Mouse (Mus musculus) liver, embryonic 14.5 days (tissue): ENCODE measurements at regions not wholly inside any gene's neighbourhood (a gene's known extent, or its start where the extent isn't known, plus 50 kb on each side); places are given as distances from the start of the nearest gene placed in this dataset.

Source experiments
- ATAC-seq: fragments of 200-750 bp; cut with Nextera tagmentation; 2 replicates; pipeline ENCODE4 v1.8.0; 2017; ENCODE audit warnings: moderate number of reproducible peaks, mild to moderate bottlenecking, moderate library complexity; ENCODE audit not compliant: insufficient read depth
- DNase-seq, 3 experiments: peaks; one replicate each; pipeline ENCODE4 v3.0.0-alpha.2; 2012 to 2013; ENCODE audit warnings: low read depth in 3 of 3, low spot score in 3 of 3
- H3K27ac ChIP-seq: fragments of 300-500 bp; sonication (generic); 2 replicates; pipeline ENCODE4 v1.5.1; 2014; ENCODE audit warnings: moderate library complexity, mild to moderate bottlenecking, control low read depth, inconsistent platforms
- H3K27me3 ChIP-seq: fragments of 300-500 bp; sonication (generic); 2 replicates; pipeline ENCODE4 v1.6.1; 2014; ENCODE audit warnings: mild to moderate bottlenecking, low read length, moderate library complexity; ENCODE audit not compliant: control insufficient read depth, insufficient read depth
- H3K36me3 ChIP-seq: fragments of 300-500 bp; sonication (generic); replicated peaks from 2 replicates; pipeline ENCODE4 v1.6.1; 2014; ENCODE audit warnings: low read depth; ENCODE audit not compliant: control insufficient read depth, insufficient read depth
- H3K4me1 ChIP-seq, 2 experiments: fragments of 200-500 bp in 1 of 2; fragments of 300-500 bp in 1 of 2; sonication (generic) in 1 of 2; replicated peaks; 2 replicates each; pipeline ENCODE4 v1.6.1; 2012 to 2014; ENCODE audit warnings: antibody characterized with exemption in 1 of 2, inconsistent platforms in 1 of 2, low read length in 1 of 2; ENCODE audit not compliant: control insufficient read depth in 2 of 2, insufficient read depth in 2 of 2
- H3K4me2 ChIP-seq: fragments of 300-500 bp; sonication (generic); 2 replicates; pipeline ENCODE4 v1.6.1; 2014; ENCODE audit warnings: low read depth, mild to moderate bottlenecking, control low read depth, moderate library complexity
- H3K4me3 ChIP-seq, 2 experiments: fragments of 200-500 bp in 1 of 2; fragments of 300-500 bp in 1 of 2; sonication (generic) in 1 of 2; 2 replicates each; pipeline ENCODE4 v1.5.1; 2012 to 2014; ENCODE audit warnings: low read depth in 2 of 2, low read length in 2 of 2, mild to moderate bottlenecking in 2 of 2, control low read depth in 1 of 2, inconsistent platforms in 1 of 2, moderate library complexity in 1 of 2; ENCODE audit not compliant: insufficient read depth in 1 of 2
- H3K9ac ChIP-seq: fragments of 300-500 bp; sonication (generic); replicated peaks from 2 replicates; pipeline ENCODE4 v1.6.1; 2014; ENCODE audit warnings: mild to moderate bottlenecking, control low read depth, moderate library complexity
- H3K9me3 ChIP-seq: fragments of 300-500 bp; sonication (generic); 2 replicates; pipeline ENCODE4 v1.6.1; 2016; ENCODE audit warnings: low read length, mixed read lengths; ENCODE audit not compliant: control insufficient read depth
- CTCF ChIP-seq: IDR thresholded peaks from 2 replicates; pipeline ENCODE4 v1.5.1; 2016; ENCODE audit warnings: antibody characterized with exemption, low read depth, control low read depth
- EP300 ChIP-seq: IDR thresholded peaks from 2 replicates; pipeline ENCODE4 v1.6.1; 2016; ENCODE audit warnings: antibody characterized with exemption, low read depth
- WGBS: fragments of 180-500 bp; shearing (Covaris S2); extraction: QIAGEN DNeasy Blood & Tissue Kit; methylation state at CpG from one replicate; pipeline ENCODE4 v1.1.7; 2014; ENCODE audit not compliant: insufficient replicate concordance; 5-methylcytosine and 5-hydroxymethylcytosine counted together

DNA sequence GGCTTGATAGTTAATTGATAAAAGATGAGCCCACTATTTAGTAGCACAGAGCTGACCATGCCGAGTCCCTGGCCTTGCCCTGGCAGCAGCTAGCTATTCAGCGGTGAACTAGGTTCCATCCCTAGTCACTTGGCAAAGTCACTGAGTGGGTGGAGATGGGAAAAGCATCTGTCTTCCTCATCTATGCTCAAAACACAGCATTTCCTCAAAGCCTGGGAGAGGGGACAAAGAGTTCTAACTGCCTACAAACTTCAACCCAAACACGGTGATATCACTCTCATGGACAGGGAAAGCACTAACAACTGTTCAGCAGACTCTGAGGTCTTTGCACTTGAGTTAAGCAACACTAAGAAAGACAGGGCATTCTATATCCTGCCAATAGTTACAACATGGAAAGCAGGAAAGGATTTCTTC is 225.5 kb downstream of the Qk start:
- TF ChIP-seq CTCF (no peak), EP300 (no peak)
- ATAC-seq (no peak), DNase-seq (no peak)
- Histone ChIP-seq H3K4me3 (no peak overlapping the region), H3K27ac (no peak overlapping the region), H3K4me1 (peaks cover 0 to 4% of the 10 kb centered on the region in 2 experiments; a peak in 1 of 4 replicates), H3K36me3 (no peaks in the 10 kb centered on the region), H3K4me2 (no peak overlapping the region), H3K9me3 (no peaks in the 10 kb centered on the region), H3K9ac (no peak overlapping the region), H3K27me3 (no peaks in the 10 kb centered on the region)
- WGBS, result 43% methylated on average over 3 of the region's 3 CpGs

DNA sequence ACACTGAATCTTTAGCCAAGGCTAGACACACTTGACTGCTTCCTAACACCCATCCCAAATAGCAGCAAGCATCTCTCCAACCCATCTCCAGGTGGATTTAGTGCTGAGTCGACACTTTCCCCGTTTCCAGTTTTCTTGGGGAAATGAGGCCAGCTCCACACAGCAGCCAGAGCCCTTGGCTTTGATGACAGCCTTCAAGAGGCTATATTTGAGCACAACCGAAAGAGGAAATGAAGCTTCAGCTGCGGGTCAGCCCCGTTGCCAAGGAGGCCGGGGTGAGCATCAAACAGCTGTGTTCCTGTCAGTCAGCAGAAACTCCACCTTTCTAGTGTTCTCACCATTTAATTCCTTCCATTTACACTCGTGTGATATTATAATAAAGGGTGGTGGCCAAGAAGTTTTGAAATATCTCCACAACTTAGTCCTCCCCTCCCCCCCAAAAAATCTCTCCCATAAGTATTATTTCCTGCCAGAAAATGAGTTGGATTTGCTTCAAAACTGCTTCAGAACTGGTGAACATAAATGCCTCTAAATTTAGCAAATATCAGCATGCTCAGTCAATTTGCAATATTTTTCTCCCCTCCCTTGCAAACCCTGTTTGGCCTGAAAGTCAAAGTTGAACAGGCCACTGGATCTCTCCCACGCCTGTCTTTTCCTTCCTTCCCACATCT is 226.1 kb downstream of the Qk start:
- H3K4me2 ChIP-seq, result no peak overlapping the region
- 19% methylated on average over 8 of the region's 8 CpGs for WGBS
- no peaks in the 10 kb centered on the region for H3K9me3 ChIP-seq
- DNase-seq (no peak), ATAC-seq (no peak)
- H3K9ac ChIP-seq, result no peak overlapping the region
- peaks cover 0 to 4% of the 10 kb centered on the region in 2 experiments; a peak in 1 of 4 replicates for H3K4me1 ChIP-seq
- H3K36me3 ChIP-seq, result no peaks in the 10 kb centered on the region
- H3K27ac ChIP-seq, result no peak overlapping the region
- TF ChIP-seq EP300, result no peak
- TF ChIP-seq CTCF, result no peak
- H3K27me3 ChIP-seq, result no peaks in the 10 kb centered on the region
- H3K4me3 ChIP-seq, result no peak overlapping the region

DNA sequence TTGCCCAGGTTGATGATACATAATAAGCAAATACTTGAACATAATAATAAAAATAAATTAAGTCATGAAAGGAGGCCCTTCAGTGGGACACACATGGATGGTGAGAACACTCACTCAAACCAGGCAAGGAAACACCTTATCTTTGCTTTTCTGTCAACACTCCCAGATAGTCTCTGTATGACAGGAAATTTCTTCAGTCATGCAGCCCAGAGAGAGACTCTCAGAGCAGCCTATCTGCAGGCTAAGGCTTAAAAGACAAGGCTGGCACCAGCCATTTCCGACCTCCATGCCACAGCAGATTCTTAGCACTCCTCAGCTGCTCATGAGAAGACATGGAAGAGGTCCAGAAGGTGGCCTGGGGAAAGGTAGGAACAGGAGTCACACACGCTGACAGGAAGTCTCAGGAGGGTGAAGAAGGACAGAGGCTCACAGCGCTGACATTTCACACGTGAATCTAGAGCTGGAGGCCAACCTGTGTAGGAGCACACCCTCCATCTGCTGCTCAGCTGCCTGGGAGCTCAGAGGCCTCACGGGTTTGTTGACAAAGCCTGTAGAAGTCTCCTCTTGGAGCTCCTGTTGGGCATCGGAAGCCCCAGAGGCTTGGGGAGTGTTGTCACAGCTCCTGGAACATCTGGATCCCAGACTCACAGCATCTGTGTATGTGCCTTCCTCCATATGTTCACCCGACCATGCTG is 232.3 kb downstream of the Qk start:
- WGBS, result 45% methylated on average over 7 of the region's 7 CpGs
- H3K9ac ChIP-seq, result no peak overlapping the region
- no peak overlapping the region for H3K4me3 ChIP-seq
- H3K27me3 ChIP-seq, result no peaks in the 10 kb centered on the region
- H3K9me3 ChIP-seq, result no peaks in the 10 kb centered on the region
- DNase-seq, result no peak
- H3K4me2 ChIP-seq, result no peak overlapping the region
- no peak for ATAC-seq
- H3K4me1 ChIP-seq, result 0 out of 4 replicates have a peak, but pooled peaks cover 0 to 2% of the 10 kb centered on the region in 2 experiments
- H3K36me3 ChIP-seq, result no peaks in the 10 kb centered on the region
- H3K27ac ChIP-seq, result no peak overlapping the region
- TF ChIP-seq CTCF (no peak), EP300 (no peak)

DNA sequence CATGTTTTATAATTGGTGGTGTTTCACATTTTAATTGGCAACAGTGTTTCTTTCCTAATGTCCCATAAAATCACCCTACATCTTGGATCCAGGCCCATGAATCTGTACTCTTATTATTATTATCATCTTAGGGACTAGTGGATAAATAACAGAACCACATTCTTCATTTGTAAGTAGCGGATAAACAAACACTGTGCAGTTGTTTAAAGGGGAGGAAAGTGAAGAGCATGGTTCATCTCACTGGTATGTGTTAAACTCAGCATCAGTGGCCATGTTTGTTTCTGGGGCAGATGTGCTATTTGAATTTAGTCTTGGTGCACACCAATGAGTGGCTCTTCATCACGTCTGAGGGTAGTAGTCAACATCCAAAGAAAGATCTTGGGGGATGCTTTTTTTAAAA is 233.1 kb downstream of the Qk start:
- TF ChIP-seq CTCF (no peak), EP300 (no peak)
- 57% methylated on average over 2 of the region's 2 CpGs for WGBS
- H3K4me3 ChIP-seq, result no peak overlapping the region

DNA sequence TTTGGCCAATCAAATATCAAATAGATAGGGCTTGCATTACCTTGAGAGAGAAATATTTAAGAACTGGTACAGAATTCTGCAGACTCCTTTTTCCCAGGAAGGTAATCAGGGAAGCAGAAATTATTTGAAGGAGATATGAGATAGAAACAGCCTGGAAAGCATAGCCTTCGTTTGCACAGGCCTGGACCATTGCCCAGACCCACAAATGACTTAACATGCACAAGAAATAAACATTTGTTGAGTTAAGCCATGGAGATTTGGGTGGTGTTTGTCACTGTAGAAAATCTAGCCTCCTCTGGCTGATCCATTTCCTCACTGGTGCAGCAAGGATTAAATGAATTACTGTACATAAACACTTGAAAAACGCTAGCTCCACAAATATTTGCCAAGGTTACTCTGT is 233.5 kb downstream of the Qk start:
- Histone ChIP-seq H3K27ac (no peak overlapping the region), H3K9me3 (no peaks in the 10 kb centered on the region), H3K4me3 (no peak overlapping the region), H3K4me2 (no peak overlapping the region), H3K27me3 (no peaks in the 10 kb centered on the region), H3K4me1 (0 out of 4 replicates have a peak, but pooled peaks cover 0 to 2% of the 10 kb centered on the region in 2 experiments), H3K36me3 (no peaks in the 10 kb centered on the region), H3K9ac (no peak overlapping the region)
- 52% methylated on average over 2 of the region's 2 CpGs for WGBS
- ATAC-seq (no peak), DNase-seq (no peak)
- TF ChIP-seq EP300 (no peak), CTCF (no peak)

More for the DNA sequence above, 233.1 kb downstream of the Qk start:
- H3K4me2 ChIP-seq, result no peak overlapping the region
- H3K9ac ChIP-seq, result no peak overlapping the region
- 0 out of 4 replicates have a peak, but pooled peaks cover 0 to 2% of the 10 kb centered on the region in 2 experiments for H3K4me1 ChIP-seq
- ATAC-seq (no peak), DNase-seq (no peak)
- H3K27ac ChIP-seq, result no peak overlapping the region
- no peaks in the 10 kb centered on the region for H3K9me3 ChIP-seq
- no peaks in the 10 kb centered on the region for H3K27me3 ChIP-seq
- no peaks in the 10 kb centered on the region for H3K36me3 ChIP-seq
